Mouse (Mus musculus): ENCODE measurements around the gene Fam102b. TPM values are rescaled to one million over a fixed set of nuclear protein-coding genes. Genes with fewer than 3 reads are reported as not detected.

The Fam102b gene
- polyA plus RNA-seq (2015; fragmentation: Nextera tagmentation; extraction: Ambion mirVana), result 8.5 and 9.4 TPM in 2 replicates

DNA sequence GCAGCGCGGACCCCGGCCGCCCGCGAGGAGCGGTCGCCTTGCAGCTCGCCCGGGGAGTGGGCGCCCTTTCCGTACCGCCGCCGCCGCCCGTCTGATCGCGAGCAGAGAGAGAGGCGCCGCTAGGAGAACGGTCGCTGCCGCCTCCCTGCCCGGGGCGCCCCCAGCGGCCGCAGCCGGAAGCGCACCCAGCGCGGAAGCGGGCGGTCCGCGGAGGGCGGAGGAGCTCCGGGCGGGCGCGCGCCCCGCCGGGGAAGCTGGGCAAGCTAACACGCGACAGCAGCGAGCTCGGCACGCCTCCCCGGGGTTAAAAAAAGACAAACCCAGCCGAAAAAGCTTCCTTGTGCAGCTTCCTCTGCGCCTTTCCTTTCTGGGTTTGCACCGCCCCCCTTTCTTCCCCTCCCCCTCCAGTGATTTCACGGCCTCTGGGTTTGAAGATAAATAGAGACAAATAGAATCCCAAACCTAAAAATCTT, at the start of gene Fam102b:
Gene Fam102b, minus strand, starts transcription at position 93 of the 473 bp plus-strand sequence.
- no peaks in the 10 kb centered on the region for H3K27me3 ChIP-seq (ENCODE audit: control insufficient read depth, insufficient read depth, low read length)
- peak within 1 kb of the TSS; percentile 92 for H3K27ac ChIP-seq (replicated peaks)
- peaks cover 9% of the 10 kb centered on the region; the same call in 1 of the 2 replicates for H3K4me1 ChIP-seq (replicated peaks; ENCODE audit: control insufficient read depth, insufficient read depth)
- DNase-seq (ENCODE audit: low spot score), result peak; percentile 87
- TF ChIP-seq CTCF (IDR thresholded peaks at IDR 0.05; ENCODE audit: low read depth) (peak; percentile 75), EP300 (optimal IDR thresholded peaks at IDR 0.05) (no peak)
- H3K36me3 ChIP-seq (ENCODE audit: control insufficient read depth, insufficient read depth, low read length), result no peaks in the 10 kb centered on the region
- H3K9ac ChIP-seq (ENCODE audit: low read length), result peak within 1 kb of the TSS; percentile 88
- H3K9me3 ChIP-seq (ENCODE audit: control insufficient read depth, low read length), result no peaks in the 10 kb centered on the region
- H3K4me2 ChIP-seq (replicated peaks; ENCODE audit: low read depth), result peak within 1 kb of the TSS; percentile 79
- ATAC-seq (ENCODE audit: low FRiP score, low TSS enrichment), result peak; percentile 86
- WGBS, result under 1% methylated on average over 44 of the region's 54 CpGs
- peak within 1 kb of the TSS; percentile 72 for H3K4me3 ChIP-seq (ENCODE audit: low read depth, low read length)

DNA sequence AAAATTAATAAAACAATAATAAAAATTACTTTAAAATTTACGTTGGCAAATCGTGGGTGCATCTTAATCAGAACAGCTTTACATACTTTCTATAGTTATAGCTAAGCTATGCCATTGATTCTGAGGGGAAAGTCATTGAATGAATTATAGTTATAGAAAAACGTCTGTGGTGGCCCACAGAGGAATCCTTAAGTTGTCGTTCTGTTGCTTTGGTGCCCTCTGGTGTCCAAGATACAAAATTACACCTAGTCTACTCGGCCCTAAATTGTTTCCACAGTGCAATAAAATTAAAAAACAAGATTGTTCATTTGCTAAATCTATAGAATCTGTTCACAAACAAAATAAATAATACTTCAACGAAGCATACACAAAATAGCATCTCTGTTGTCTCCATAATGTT, 35.6 kb upstream of the Fam102b start:
- no peaks in the 10 kb centered on the region for H3K36me3 ChIP-seq (ENCODE audit: control insufficient read depth, insufficient read depth, low read length)
- no peak overlapping the region for H3K4me2 ChIP-seq (replicated peaks; ENCODE audit: low read depth)
- no peaks in the 10 kb centered on the region for H3K9me3 ChIP-seq (ENCODE audit: control insufficient read depth, low read length)
- H3K27ac ChIP-seq (replicated peaks), result no peak overlapping the region
- H3K4me3 ChIP-seq (ENCODE audit: low read depth, low read length), result no peak overlapping the region
- H3K27me3 ChIP-seq (ENCODE audit: control insufficient read depth, insufficient read depth, low read length), result no peaks in the 10 kb centered on the region
- no peak for ATAC-seq (ENCODE audit: low FRiP score, low TSS enrichment)
- H3K4me1 ChIP-seq (replicated peaks; ENCODE audit: control insufficient read depth, insufficient read depth), result no peaks in the 10 kb centered on the region
- no peak for DNase-seq (ENCODE audit: low spot score)
- WGBS, result 1% methylated on average over 6 of the region's 6 CpGs
- H3K9ac ChIP-seq (ENCODE audit: low read length), result no peak overlapping the region
- TF ChIP-seq EP300 (optimal IDR thresholded peaks at IDR 0.05) (no peak), CTCF (IDR thresholded peaks at IDR 0.05; ENCODE audit: low read depth) (peak; percentile 92)

DNA sequence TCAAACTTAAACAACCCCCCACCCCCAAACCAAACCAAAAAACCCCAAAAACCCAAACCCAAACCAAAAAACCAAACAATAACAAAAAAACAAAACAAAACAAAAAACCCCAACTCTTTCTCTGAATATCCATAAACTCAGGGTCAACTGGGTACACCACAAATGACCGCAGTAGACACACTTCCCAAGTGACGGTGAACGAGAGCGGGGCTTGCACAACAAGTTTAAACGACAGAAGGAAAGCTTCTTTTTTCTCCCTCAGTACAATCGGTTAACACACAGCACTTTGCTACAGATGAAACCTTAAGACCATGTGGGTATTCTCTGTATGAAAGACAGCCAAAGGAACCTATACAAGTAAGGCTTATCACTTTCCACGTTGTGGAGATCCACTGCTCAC, 35.0 kb upstream of the Fam102b start:
- ATAC-seq (ENCODE audit: low FRiP score, low TSS enrichment), result no peak
- WGBS, result 67% methylated on average over 7 of the region's 7 CpGs
- H3K27me3 ChIP-seq (ENCODE audit: control insufficient read depth, insufficient read depth, low read length), result no peaks in the 10 kb centered on the region

DNA sequence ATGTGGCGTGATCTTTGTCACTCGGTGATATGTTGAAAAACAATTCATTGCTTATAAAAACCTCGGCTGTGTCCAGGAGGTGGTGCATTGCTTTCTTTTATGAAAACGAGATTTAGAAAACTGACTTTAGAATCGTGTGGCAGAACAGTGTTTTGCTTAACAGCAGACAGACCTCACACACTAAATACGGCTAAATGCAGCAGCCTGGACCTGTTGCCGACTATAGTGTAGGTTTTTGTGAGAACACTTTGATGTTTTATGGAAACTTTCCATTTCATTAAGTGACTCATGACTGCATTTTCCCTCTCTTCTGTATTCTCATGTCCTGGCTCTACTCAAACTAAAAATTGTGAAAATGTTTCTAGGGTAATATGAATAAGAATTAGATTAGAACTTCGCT, 32.5 kb upstream of the Fam102b start:
- no peak; the same call in 1 of the 2 replicates for TF ChIP-seq CTCF (IDR thresholded peaks at IDR 0.05; ENCODE audit: low read depth)
- TF ChIP-seq EP300 (optimal IDR thresholded peaks at IDR 0.05), result no peak
- Histone ChIP-seq H3K27ac (replicated peaks) (no peak overlapping the region), H3K9ac (ENCODE audit: low read length) (peak overlapping the region; percentile 8; the same call in 1 of the 2 replicates), H3K27me3 (ENCODE audit: control insufficient read depth, insufficient read depth, low read length) (no peaks in the 10 kb centered on the region), H3K9me3 (ENCODE audit: control insufficient read depth, low read length) (no peaks in the 10 kb centered on the region), H3K36me3 (ENCODE audit: control insufficient read depth, insufficient read depth, low read length) (no peaks in the 10 kb centered on the region), H3K4me1 (replicated peaks; ENCODE audit: control insufficient read depth, insufficient read depth) (no peaks in the 10 kb centered on the region), H3K4me3 (ENCODE audit: low read depth, low read length) (no peak overlapping the region), H3K4me2 (replicated peaks; ENCODE audit: low read depth) (peak overlapping the region; percentile 23; the same call in 1 of the 2 replicates)
- ATAC-seq (ENCODE audit: low FRiP score, low TSS enrichment), result no peak
- DNase-seq (ENCODE audit: low spot score), result no peak
- WGBS, result 40% methylated on average over 8 of the region's 8 CpGs

More for the DNA sequence above, 35.0 kb upstream of the Fam102b start:
- Histone ChIP-seq H3K9me3 (ENCODE audit: control insufficient read depth, low read length) (no peaks in the 10 kb centered on the region), H3K4me2 (replicated peaks; ENCODE audit: low read depth) (no peak overlapping the region), H3K36me3 (ENCODE audit: control insufficient read depth, insufficient read depth, low read length) (no peaks in the 10 kb centered on the region), H3K9ac (ENCODE audit: low read length) (no peak overlapping the region), H3K27ac (replicated peaks) (no peak overlapping the region), H3K4me1 (replicated peaks; ENCODE audit: control insufficient read depth, insufficient read depth) (no peaks in the 10 kb centered on the region), H3K4me3 (ENCODE audit: low read depth, low read length) (no peak overlapping the region)
- TF ChIP-seq EP300 (optimal IDR thresholded peaks at IDR 0.05) (no peak), CTCF (IDR thresholded peaks at IDR 0.05; ENCODE audit: low read depth) (no peak)
- no peak for DNase-seq (ENCODE audit: low spot score)

DNA sequence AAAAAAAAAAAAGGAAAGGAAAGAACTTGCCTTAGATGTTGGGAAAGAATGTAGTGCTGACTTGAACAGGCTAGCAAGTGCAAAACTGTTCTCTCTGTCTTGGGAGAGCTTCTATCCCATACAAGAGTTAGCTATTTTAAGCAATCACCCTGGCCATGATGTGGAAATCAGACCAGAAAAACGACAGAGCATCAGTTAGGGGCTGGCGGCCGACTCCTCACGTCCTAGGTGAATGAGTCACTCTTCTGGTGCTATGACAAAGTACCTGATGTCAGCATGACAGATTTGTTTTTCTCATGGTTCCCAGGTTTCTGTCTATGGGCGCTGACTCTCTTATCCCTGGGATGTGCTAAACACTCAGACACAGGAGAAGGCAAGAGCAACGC, 24.5 kb upstream of the Fam102b start:
- H3K4me1 ChIP-seq (replicated peaks; ENCODE audit: control insufficient read depth, insufficient read depth), result peaks cover 4% of the 10 kb centered on the region; the same call in 1 of the 2 replicates
- H3K27me3 ChIP-seq (ENCODE audit: control insufficient read depth, insufficient read depth, low read length), result no peaks in the 10 kb centered on the region
- DNase-seq (ENCODE audit: low spot score) (no peak), ATAC-seq (ENCODE audit: low FRiP score, low TSS enrichment) (peak; percentile 39; the same call in 1 of the 2 replicates)
- TF ChIP-seq EP300 (optimal IDR thresholded peaks at IDR 0.05), result no peak
- TF ChIP-seq CTCF (IDR thresholded peaks at IDR 0.05; ENCODE audit: low read depth), result no peak
- WGBS, result 48% methylated on average over 6 of the region's 6 CpGs
- no peak overlapping the region for H3K9ac ChIP-seq (ENCODE audit: low read length)
- H3K36me3 ChIP-seq (ENCODE audit: control insufficient read depth, insufficient read depth, low read length), result no peaks in the 10 kb centered on the region
- no peaks in the 10 kb centered on the region for H3K9me3 ChIP-seq (ENCODE audit: control insufficient read depth, low read length)
- H3K4me3 ChIP-seq (ENCODE audit: low read depth, low read length), result no peak overlapping the region
- H3K27ac ChIP-seq (replicated peaks), result peak overlapping the region; percentile 24; the same call in 1 of the 2 replicates
- H3K4me2 ChIP-seq (replicated peaks; ENCODE audit: low read depth), result no peak overlapping the region
